Comparison of ENCODE assay signal across 8 mouse cellular contexts in genomic region chr6:119396309-119396634, GRCm38 (mm10). TPM values are rescaled to one million over a fixed set of nuclear protein-coding genes. Genes with fewer than 3 reads are reported as not detected.
DNase-seq lines count a peak whose midpoint lies in the region; ATAC-seq lines count a peak whose summit lies in the region.

No protein-coding gene starts in this region.

- peak overlapping the region; percentile 87 for H3K27ac ChIP-seq in brown adipose tissue, adult 24 weeks (replicated peaks; ENCODE audit: low read depth, low read length)
- H3K27ac ChIP-seq in lung, embryonic 16.5 days (ENCODE audit: low read length): no peak overlapping the region
- no peak overlapping the region for H3K27ac ChIP-seq in stomach, embryonic 14.5 days (ENCODE audit: low read length)

- no peak overlapping the region for H3K4me3 ChIP-seq in brown adipose tissue, adult 24 weeks (ENCODE audit: insufficient read depth, low read depth, low read length)
- H3K4me3 ChIP-seq in lung, embryonic 16.5 days (ENCODE audit: low read length): no peak overlapping the region
- H3K4me3 ChIP-seq in stomach, embryonic 14.5 days (ENCODE audit: low read depth, low read length): no peak overlapping the region

- peak; percentile 92 to 97 for ATAC-seq in hematopoietic stem cell, adult 5-6 weeks (replicated peaks in 1 of 2; ENCODE audit: insufficient read depth in 1 of 2, low FRiP score in 2 of 2, low TSS enrichment in 1 of 2, low read depth in 1 of 2, poor library complexity in 2 of 2, severe bottlenecking in 2 of 2)
- peak; percentile 86 for ATAC-seq in lung, embryonic 16.5 days (ENCODE audit: low read depth)
- peak; percentile 63; the same call in 1 of the 2 replicates for ATAC-seq in stomach, embryonic 14.5 days (ENCODE audit: insufficient number of reproducible peaks, insufficient read depth, low FRiP score, low read depth)

- H3K9ac ChIP-seq in lung, embryonic 16.5 days (ENCODE audit: low read length): no peak overlapping the region
- H3K9ac ChIP-seq in stomach, embryonic 14.5 days (replicated peaks; ENCODE audit: low read depth, low read length): no peak overlapping the region

- H3K4me1 ChIP-seq in brown adipose tissue, adult 24 weeks (ENCODE audit: control insufficient read depth, insufficient read depth, insufficient read length, low read length): peaks cover 24% of the 10 kb centered on the region
- 0 out of 2 replicates have a peak, but pooled peaks cover 4% of the 10 kb centered on the region for H3K4me1 ChIP-seq in lung, embryonic 16.5 days (replicated peaks; ENCODE audit: control insufficient read depth, insufficient read depth, low read length)
- H3K4me1 ChIP-seq in stomach, embryonic 14.5 days (ENCODE audit: control insufficient read depth, insufficient read depth, low read length): no peaks in the 10 kb centered on the region

- no peaks in the 10 kb centered on the region for H3K9me3 ChIP-seq in lung, embryonic 16.5 days (ENCODE audit: control insufficient read depth, low read length)
- no peaks in the 10 kb centered on the region for H3K9me3 ChIP-seq in stomach, embryonic 14.5 days (ENCODE audit: control insufficient read depth, low read depth, low read length)

- H3K27me3 ChIP-seq in lung, embryonic 16.5 days (ENCODE audit: control insufficient read depth, insufficient read depth, low read depth, low read length): no peaks in the 10 kb centered on the region
- H3K27me3 ChIP-seq in stomach, embryonic 14.5 days (ENCODE audit: control insufficient read depth, insufficient read depth, low read length): no peaks in the 10 kb centered on the region

- H3K36me3 ChIP-seq in lung, embryonic 16.5 days (ENCODE audit: control insufficient read depth, insufficient read depth, low read length): no peaks in the 10 kb centered on the region
- no peaks in the 10 kb centered on the region for H3K36me3 ChIP-seq in stomach, embryonic 14.5 days (ENCODE audit: control insufficient read depth, insufficient read depth, low read length)

- peak; percentile 63 for DNase-seq in layer of hippocampus, adult 11-12 months (ENCODE audit: low spot score)
- no peak for DNase-seq in layer of hippocampus, postnatal 25 days (ENCODE audit: extremely low spot score in 1 of 2, low spot score in 1 of 2)
- DNase-seq in cerebellum, adult 8-10 months: no peak
- no peak for DNase-seq in c-Kit-positive CD71-positive TER-119-positive erythroid progenitor cells, embryonic 14.5 days (ENCODE audit: low spot score)

- H3K4me2 ChIP-seq in lung, embryonic 16.5 days (ENCODE audit: low read depth, low read length): no peak overlapping the region
- no peak overlapping the region for H3K4me2 ChIP-seq in stomach, embryonic 14.5 days (replicated peaks; ENCODE audit: low read depth, low read length)

- 44% methylated on average over 5 of the region's 5 CpGs for WGBS in lung, embryonic 16.5 days
- 58% methylated on average over 5 of the region's 5 CpGs for WGBS in stomach, embryonic 14.5 days

RNA-seq across cellular contexts. Expression of gene Adipor2, which starts 21.2 kb away (rescaled TPM):
- 10 to 100 TPM; 31.3 to 40.9 TPM for total RNA-seq in layer of hippocampus, postnatal 25 days (2021)
- 370 and 390 TPM in 2 replicates for polyA plus RNA-seq in brown adipose tissue, adult 24 weeks (2012; ENCODE audit: insufficient read depth, insufficient read length, missing spikeins)
- total RNA-seq in hematopoietic stem cell, adult 5-6 weeks (2017): 145 and 155 TPM in 2 replicates
- polyA plus RNA-seq in lung, embryonic 16.5 days (2015; fragmentation: Nextera tagmentation; extraction: Ambion mirVana): 43.4 and 46.4 TPM in 2 replicates
- 37.5 and 37.9 TPM in 2 replicates for polyA plus RNA-seq in stomach, embryonic 14.5 days (2014; fragmentation: Nextera tagmentation; extraction: Ambion mirVana)
